Mouse (Mus musculus): ENCODE results near the gene Ppp1r14b. TPM values are rescaled to one million over a fixed set of nuclear protein-coding genes. Genes with fewer than 3 reads are reported as not detected.

Gene Ppp1r14b
- polyA plus RNA-seq, 1 experiment from 2014 or later: 60.5 TPM

DNA sequence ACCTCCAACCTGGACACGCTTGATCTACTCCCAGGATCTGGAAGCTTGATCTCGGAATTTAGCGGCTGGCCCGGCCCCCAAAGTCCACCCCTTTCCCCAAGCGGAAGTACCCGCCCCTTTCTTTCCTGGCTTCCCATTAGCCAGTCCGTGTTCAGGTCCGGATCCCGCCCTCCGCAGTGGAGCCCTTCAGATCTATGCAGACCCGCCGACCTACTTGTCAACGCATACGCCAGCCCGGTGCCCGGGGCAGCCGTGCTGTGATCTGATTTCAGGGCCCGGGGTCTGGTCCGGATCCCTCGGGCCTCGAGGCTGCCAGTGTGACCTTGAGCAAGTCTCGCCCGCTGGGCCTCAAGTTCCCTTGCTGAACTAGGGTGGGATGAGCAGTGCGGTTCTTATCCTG is 21.2 kb downstream of the Ppp1r14b start, which contains the start of the genes Nudt22 and Trpt1:
Nudt22 (minus strand) TSS at position 112 of the 400 bp plus-strand sequence.
Trpt1 (plus strand) TSS at position 126 of the 400 bp plus-strand sequence.
- WGBS: 0% methylated on average over 22 of the region's 24 CpGs
- ATAC-seq: peak; percentile 83

DNA sequence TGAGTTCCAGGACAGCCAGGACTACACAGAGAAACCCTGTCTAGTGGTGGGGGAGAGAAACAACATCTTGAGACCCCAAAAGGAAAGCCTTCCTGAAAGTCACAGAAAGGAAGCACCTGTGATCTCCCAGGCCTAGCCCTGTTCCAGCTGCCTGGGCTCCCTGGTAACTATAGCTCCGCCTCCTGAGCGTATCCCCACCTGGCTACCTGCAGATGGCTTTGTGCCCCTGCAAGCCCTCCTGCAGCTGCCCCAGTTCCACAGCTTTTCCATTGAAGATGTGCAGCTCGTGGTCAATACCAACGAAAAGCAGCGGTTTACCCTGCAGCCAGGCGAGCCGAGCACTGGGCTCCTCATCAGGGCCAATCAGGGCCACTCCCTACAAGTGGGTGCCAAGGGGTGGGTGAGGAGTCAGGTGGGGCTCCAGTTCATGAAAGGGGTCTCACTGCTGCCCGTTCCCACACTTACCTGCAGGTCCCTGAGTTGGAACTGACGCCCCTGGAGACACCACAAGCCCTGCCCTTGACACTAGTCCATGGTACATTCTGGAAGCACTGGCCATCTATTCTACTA is 23.0 kb downstream of the Ppp1r14b start:
- Histone ChIP-seq H3K4me2 (replicated peaks; ENCODE audit: low read depth, low read length) (no peak overlapping the region), H3K27me3 (replicated peaks; ENCODE audit: insufficient read depth, low read length) (no peaks in the 10 kb centered on the region), H3K4me1 (ENCODE audit: insufficient read depth, low read depth, low read length) (peaks cover 16% of the 10 kb centered on the region; the same call in 1 of the 2 replicates), H3K27ac (ENCODE audit: low read length) (no peak overlapping the region), H3K36me3 (ENCODE audit: insufficient read depth, low read length) (no peaks in the 10 kb centered on the region), H3K9me3 (ENCODE audit: low read length) (no peaks in the 10 kb centered on the region), H3K4me3 (ENCODE audit: low read depth, low read length) (no peak overlapping the region), H3K9ac (replicated peaks; ENCODE audit: low read depth) (no peak overlapping the region)
- TF ChIP-seq CTCF (IDR thresholded peaks at IDR 0.05) (no peak), EP300 (IDR thresholded peaks at IDR 0.05) (no peak)
- 87% methylated on average over 9 of the region's 9 CpGs for WGBS
- DNase-seq (ENCODE audit: low spot score): no peak
- no peak for ATAC-seq

More for the DNA sequence above, 21.2 kb downstream of the Ppp1r14b start, which contains the start of the genes Nudt22 and Trpt1:
- TF ChIP-seq CTCF (IDR thresholded peaks at IDR 0.05): no peak
- H3K4me3 ChIP-seq (ENCODE audit: low read depth, low read length): peak within 1 kb of the TSS; percentile 48
- no peaks in the 10 kb centered on the region for H3K27me3 ChIP-seq (replicated peaks; ENCODE audit: insufficient read depth, low read length)
- no peaks in the 10 kb centered on the region for H3K9me3 ChIP-seq (ENCODE audit: low read length)
- peak within 1 kb of the TSS; percentile 48 for H3K9ac ChIP-seq (replicated peaks; ENCODE audit: low read depth)
- H3K4me2 ChIP-seq (replicated peaks; ENCODE audit: low read depth, low read length): peak within 1 kb of the TSS; percentile 72
- H3K4me1 ChIP-seq (ENCODE audit: insufficient read depth, low read depth, low read length): peaks cover 21% of the 10 kb centered on the region; the same call in 1 of the 2 replicates
- DNase-seq (ENCODE audit: low spot score): peak; percentile 96
- H3K27ac ChIP-seq (ENCODE audit: low read length): peak within 1 kb of the TSS; percentile 62
- H3K36me3 ChIP-seq (ENCODE audit: insufficient read depth, low read length): no peaks in the 10 kb centered on the region

DNA sequence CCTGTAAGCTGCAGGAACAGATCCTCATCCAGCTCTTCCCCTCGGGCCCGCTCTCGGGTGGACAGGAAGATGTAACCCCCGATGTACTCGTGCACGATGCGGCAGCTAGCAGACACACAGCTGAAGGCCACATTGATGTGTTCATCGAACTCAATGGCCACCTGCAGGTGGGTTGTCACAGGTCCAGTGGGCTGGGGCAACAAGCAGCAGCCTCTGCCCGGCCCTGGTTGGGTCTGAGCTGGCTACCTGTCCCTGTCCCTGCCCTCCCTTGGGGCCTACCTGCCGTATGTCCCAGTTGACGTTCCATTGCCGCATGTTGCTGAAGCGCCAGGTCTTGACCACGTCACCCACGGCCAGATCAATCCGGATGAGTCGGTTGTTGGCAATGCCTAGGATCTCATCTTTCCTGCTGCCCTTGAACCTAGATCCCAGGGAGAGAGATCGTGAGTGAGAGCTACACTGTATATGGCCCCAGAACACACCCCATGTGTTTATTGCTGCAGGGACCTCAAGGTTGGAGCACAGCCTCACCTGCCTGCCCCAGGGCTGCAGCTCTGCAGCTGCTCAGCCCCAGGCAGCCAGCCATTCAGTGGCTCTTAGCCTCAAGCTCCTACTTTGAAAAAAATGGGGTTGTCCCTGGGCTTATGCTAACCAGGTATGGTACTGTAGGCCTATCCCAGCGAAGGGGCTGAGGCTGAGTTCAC is 24.7 kb downstream of the Ppp1r14b start:
- H3K36me3 ChIP-seq (ENCODE audit: insufficient read depth, low read length): no peaks in the 10 kb centered on the region
- no peak overlapping the region for H3K4me2 ChIP-seq (replicated peaks; ENCODE audit: low read depth, low read length)
- peaks cover 13% of the 10 kb centered on the region; the same call in 1 of the 2 replicates for H3K4me1 ChIP-seq (ENCODE audit: insufficient read depth, low read depth, low read length)
- DNase-seq (ENCODE audit: low spot score): no peak
- H3K4me3 ChIP-seq (ENCODE audit: low read depth, low read length): no peak overlapping the region
- no peak overlapping the region for H3K27ac ChIP-seq (ENCODE audit: low read length)
- no peaks in the 10 kb centered on the region for H3K27me3 ChIP-seq (replicated peaks; ENCODE audit: insufficient read depth, low read length)
- H3K9ac ChIP-seq (replicated peaks; ENCODE audit: low read depth): no peak overlapping the region
- 92% methylated on average over 19 of the region's 19 CpGs for whole genome bisulfite sequencing
- TF ChIP-seq CTCF (IDR thresholded peaks at IDR 0.05) (no peak), EP300 (IDR thresholded peaks at IDR 0.05) (no peak)
- H3K9me3 ChIP-seq (ENCODE audit: low read length): no peaks in the 10 kb centered on the region
- ATAC-seq: no peak

DNA sequence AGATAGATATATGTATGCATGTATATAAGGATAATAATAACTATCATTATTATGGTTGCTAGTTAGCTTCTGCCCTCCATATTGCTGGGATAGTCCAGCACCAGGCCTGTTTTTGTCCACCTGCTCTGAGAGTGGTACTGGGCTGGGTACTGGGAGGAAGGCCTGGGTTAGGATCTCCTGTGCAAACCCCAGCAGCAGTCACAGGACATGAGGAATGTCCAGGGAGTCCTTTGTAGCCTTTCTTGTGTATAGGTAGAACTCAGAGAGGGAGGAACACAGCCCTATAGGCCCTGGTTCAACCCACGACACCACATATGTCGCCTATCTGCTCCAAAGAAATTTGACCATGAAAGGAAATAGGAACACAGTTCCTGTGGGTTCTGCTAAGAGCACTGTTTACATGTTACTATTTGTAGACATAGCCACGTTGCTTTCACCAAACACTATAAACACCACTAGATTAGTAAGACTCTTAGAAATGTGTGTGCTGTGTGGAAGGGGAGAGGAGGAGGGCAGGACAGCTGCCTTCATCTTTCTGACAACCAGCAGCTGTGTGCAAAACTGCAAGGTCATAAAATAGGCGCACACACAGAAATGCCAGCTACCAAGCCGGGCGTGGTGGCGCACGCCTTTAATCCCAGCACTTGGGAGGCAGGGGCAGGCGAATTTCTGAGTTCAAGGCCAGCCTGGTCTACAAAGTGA is 32.3 kb downstream of the Ppp1r14b start:
- Histone ChIP-seq H3K9me3 (ENCODE audit: low read length) (no peaks in the 10 kb centered on the region), H3K4me2 (replicated peaks; ENCODE audit: low read depth, low read length) (no peak overlapping the region), H3K27ac (ENCODE audit: low read length) (peak overlapping the region; percentile 20; the same call in 1 of the 2 replicates), H3K27me3 (replicated peaks; ENCODE audit: insufficient read depth, low read length) (no peaks in the 10 kb centered on the region), H3K4me1 (ENCODE audit: insufficient read depth, low read depth, low read length) (no peaks in the 10 kb centered on the region; the same call in 1 of the 2 replicates), H3K9ac (replicated peaks; ENCODE audit: low read depth) (no peak overlapping the region), H3K36me3 (ENCODE audit: insufficient read depth, low read length) (no peaks in the 10 kb centered on the region), H3K4me3 (ENCODE audit: low read depth, low read length) (no peak overlapping the region)
- peak; percentile 58 for DNase-seq (ENCODE audit: low spot score)
- peak; percentile 71 for ATAC-seq
- 57% methylated on average over 8 of the region's 9 CpGs for WGBS
- no peak for TF ChIP-seq CTCF (IDR thresholded peaks at IDR 0.05)
- no peak for TF ChIP-seq EP300 (IDR thresholded peaks at IDR 0.05)

DNA sequence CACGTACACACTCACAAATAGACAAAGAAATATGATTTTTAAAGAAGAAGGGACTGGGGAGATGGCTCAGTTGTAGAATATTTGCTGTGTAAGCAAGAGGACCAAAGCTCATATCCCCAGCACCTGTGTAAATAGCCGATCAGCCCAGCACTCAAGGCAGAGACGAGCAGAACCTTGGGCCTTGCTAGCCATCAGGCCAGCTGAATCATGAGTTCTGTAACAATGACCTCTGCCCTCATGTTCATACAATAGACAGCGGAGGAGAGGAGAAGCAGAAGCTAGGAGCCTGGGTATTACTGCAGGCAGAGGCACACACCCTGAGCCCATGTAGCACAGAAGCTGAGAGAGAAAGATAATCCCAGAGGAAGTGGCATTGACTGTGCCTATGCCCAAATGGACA is 37.7 kb downstream of the Ppp1r14b start:
- no peak overlapping the region for H3K9ac ChIP-seq (replicated peaks; ENCODE audit: low read depth)
- 60% methylated on average over 4 of the region's 4 CpGs for WGBS

DNA sequence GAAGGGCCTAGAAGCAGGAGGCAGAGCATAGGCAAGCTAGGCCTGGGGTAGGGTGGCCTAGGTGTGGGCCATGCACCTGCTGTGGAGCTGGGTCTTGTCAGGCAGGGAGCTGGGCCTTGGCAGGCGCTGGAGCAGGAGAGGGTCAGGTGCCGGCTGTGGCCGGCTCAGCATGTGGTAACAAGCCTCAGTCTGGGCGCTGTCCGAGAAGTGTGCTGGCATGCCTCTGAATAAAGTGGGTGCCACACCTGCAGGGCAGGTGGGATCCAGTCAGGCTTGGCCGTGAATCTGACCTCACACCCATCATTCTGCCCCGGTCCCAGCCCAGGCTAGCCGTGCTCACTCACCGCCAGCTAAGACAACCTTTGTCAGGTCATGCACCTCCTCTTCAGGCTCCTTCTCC is 39.2 kb downstream of the Ppp1r14b start:
- ATAC-seq (no peak), DNase-seq (ENCODE audit: low spot score) (no peak)
- Histone ChIP-seq H3K9me3 (ENCODE audit: low read length) (no peaks in the 10 kb centered on the region), H3K27ac (ENCODE audit: low read length) (no peak overlapping the region), H3K36me3 (ENCODE audit: insufficient read depth, low read length) (no peaks in the 10 kb centered on the region), H3K4me3 (ENCODE audit: low read depth, low read length) (no peak overlapping the region), H3K27me3 (replicated peaks; ENCODE audit: insufficient read depth, low read length) (no peaks in the 10 kb centered on the region), H3K9ac (replicated peaks; ENCODE audit: low read depth) (no peak overlapping the region), H3K4me1 (ENCODE audit: insufficient read depth, low read depth, low read length) (no peaks in the 10 kb centered on the region), H3K4me2 (replicated peaks; ENCODE audit: low read depth, low read length) (no peak overlapping the region)
- TF ChIP-seq EP300 (IDR thresholded peaks at IDR 0.05) (no peak), CTCF (IDR thresholded peaks at IDR 0.05) (no peak)
- 90% methylated on average over 9 of the region's 9 CpGs for WGBS

More for the DNA sequence above, 37.7 kb downstream of the Ppp1r14b start:
- H3K36me3 ChIP-seq (ENCODE audit: insufficient read depth, low read length): no peaks in the 10 kb centered on the region
- H3K27me3 ChIP-seq (replicated peaks; ENCODE audit: insufficient read depth, low read length): no peaks in the 10 kb centered on the region
- no peaks in the 10 kb centered on the region for H3K4me1 ChIP-seq (ENCODE audit: insufficient read depth, low read depth, low read length)
- ATAC-seq (no peak), DNase-seq (ENCODE audit: low spot score) (no peak)
- no peak overlapping the region for H3K4me2 ChIP-seq (replicated peaks; ENCODE audit: low read depth, low read length)
- no peak overlapping the region for H3K27ac ChIP-seq (ENCODE audit: low read length)
- TF ChIP-seq CTCF (IDR thresholded peaks at IDR 0.05): no peak
- no peak for TF ChIP-seq EP300 (IDR thresholded peaks at IDR 0.05)
- no peak overlapping the region for H3K4me3 ChIP-seq (ENCODE audit: low read depth, low read length)
- no peaks in the 10 kb centered on the region for H3K9me3 ChIP-seq (ENCODE audit: low read length)

Data from lung, postnatal 0 days (tissue).